Mouse (Mus musculus) natural killer cell, adult 2 months (primary cell): Measurements from ENCODE around the gene Nudt1.

Source experiments
- DNase-seq, 2 experiments: peaks; one replicate each; pipeline ENCODE4 v3.0.0; 2022; ENCODE audit warnings: low spot score in 2 of 2

Nudt1 gene

DNA sequence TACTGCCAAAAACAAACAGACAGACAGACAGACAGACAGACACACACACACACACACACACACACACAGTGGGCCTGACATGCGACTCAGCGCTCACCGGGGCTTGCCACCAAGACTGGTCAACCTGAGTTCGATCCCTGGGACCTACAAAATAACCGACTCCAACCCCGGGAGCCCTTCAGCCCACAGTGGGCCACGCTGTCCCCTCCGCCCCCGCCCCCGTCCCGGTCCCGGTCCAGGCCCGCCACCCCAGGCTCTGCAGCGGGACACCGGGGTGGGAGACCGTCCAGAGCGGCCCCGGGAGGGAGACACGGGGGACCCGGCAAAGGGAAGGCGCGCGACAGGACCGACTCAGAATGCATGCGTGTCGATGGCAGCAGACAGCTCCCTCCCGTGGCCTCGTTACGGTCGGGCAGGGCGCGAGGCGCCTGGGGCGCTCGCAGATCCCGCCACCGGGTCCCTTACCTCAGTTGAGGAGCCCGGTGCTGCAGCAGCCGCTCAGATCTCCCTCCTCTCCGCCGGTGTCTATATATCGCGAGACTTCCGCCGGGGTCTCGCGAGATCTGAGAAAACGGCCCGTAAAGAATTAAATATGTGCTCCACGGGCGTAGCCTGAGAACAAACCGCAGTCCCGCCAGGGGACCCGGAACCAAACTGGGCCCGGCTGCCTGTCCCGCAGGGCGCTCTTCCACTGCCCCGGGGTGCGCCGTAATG is at the start of gene Nudt1, which contains the start of gene Mad1l1:
Gene Nudt1, plus strand, starts transcription at position 615 of the 714 bp plus-strand sequence.
Gene Mad1l1, minus strand, starts transcription at position 511 of the 714 bp plus-strand sequence.
- DNase-seq = peak; percentile 92 to 93

DNA sequence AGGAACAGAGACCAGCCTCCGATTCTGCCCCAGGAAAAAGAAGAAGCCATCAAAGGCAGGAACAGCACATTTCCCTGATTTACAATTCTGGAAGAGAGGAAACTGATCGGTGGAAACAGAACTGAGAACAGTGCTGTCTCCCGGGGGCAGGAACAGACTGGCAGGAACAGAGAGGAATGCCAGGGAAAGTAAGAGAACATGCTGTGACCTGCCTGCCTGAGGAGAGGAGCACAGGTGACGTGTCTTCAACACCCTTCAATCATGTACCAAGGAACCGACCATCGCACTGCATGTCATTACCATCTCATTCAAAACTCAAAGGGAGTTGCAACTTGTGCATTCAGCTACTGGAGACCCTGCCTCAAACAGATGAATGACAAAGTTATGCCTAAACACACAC is 44.7 kb upstream of the Nudt1 start:
- no peak for DNase-seq

DNA sequence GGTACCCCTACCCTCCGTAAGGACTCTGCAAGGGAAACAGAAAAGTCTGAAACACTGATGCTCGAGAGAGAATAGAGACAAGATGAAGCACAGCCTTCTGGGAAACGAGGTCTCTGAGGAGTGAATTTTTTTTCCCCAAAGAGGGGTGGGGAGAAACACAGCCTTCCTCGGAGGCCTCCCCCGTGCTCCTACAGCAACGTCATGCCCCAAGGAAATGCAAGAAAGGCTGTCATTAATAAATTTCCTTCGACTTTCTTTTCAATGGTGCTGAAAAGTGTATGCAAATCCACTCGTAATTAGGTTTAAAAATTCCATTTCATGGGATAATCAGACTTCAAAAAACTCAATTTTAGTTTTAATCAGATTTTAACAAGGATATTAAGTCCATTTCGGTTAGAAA is 41.3 kb upstream of the Nudt1 start:
- DNase-seq = no peak

DNA sequence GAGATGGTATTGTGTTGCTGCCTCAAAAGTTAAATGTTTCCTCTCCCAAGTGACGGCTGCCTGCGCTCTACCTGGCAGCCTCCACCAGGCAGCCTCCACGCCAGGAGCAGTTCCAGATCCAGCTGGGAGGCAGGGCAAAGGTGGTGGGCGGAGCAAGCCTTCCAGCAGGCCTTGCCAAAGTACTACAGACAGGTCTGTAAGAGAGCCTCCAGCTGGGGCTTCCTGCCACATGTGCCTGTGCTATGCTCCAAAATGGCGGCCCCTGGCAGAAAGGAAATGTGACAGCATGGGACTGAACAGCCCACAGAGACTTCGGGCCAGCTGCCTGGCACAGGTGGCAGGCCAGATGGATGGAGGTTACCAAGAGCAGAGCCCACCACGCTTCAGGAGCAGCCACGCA is 39.1 kb upstream of the Nudt1 start:
- no peak for DNase-seq

DNA sequence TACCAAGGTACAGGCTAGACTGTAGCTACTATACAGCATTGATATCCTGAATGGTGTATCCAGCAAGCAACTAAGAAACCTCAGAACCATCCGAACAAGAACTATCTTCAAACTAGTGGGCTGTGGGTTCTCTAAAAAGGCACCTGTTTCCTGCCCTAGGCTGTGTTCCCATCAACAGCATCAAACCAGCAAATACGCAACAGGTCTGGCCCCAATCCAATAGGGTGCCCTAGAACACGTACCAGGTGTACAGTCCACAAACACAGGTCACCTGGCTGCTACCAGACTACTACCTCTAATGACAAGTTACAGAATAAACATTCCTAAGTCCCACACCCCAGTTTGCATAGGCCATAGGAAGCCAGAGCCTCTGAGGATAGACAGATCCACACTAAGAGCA is 38.6 kb upstream of the Nudt1 start:
- DNase-seq = no peak

DNA sequence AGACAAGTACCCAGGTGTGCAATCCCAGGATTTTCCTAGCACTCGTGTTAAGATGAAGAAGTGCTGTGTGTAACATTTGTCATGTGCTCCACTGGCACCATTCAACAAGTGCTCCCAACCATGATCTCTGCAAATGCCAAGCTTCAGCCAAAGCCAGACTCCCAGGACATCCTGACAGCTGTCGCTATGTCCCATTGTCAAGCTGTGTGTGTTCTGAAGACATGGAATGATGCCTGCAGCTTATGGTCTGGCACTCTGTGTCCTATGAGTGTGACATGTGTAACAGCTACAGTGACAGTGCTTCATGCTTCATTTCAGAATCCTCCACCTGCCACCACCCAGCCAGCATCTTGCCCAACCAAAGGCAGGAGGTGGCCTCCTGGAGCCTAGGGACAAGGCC is 37.4 kb upstream of the Nudt1 start:
- DNase-seq = no peak

DNA sequence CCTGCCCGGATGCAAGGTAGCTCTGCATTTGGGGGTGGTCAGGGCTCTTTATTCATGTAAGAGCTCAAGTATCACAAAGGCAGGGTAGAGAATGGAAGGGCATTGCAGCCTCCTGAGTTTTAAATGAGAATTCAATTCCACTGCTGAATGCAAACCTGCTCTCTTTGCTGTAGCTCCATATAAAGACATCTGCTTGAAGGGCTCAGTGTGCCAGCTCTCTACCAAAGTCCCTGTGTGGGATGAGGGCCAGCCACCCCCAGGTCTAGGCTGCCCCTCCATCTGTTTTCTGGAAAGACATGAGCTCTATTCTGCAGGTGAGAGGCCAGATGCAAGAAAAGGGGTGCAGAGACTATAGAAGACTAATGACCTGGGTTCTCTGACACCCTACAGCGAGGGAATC is 36.7 kb upstream of the Nudt1 start:
- no peak for DNase-seq

DNA sequence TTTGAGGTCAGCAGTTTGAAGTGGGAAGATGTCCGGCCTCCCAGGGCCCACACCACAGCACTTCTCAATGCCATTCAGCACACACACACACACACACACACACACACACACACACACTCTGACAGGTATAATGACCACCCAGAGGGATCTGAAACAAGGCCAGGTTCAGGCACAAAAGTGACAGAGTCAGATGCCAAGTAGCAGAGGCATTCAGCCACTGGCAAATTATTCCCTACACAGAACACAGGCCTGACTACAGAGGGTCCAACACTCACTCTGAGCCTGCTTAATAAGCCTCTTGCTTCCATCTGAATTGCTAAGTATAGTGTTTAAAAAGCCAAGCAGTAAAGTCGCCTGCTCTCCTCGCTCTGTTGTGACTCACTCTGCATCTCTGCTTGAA is 33.2 kb upstream of the Nudt1 start:
- no peak for DNase-seq

DNA sequence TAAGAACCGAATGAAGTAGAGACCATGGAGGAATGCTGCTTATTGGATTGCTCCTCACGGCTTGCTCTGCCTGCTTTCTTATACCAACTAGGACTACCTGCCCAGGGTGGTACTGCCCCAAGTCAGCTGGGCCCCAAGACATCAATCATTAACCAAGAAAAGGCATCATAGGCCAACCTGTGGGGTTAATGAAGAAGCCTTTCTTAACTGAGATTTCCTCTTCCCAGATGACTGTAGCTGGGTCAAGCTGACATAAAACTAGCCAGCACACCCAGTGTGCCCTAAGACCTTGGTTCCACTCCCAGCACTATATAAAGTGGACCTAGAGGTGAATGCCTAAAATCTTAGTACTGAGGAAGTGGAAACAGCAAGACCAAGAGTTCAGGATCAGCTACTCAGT is 32.3 kb upstream of the Nudt1 start:
- DNase-seq = no peak

DNA sequence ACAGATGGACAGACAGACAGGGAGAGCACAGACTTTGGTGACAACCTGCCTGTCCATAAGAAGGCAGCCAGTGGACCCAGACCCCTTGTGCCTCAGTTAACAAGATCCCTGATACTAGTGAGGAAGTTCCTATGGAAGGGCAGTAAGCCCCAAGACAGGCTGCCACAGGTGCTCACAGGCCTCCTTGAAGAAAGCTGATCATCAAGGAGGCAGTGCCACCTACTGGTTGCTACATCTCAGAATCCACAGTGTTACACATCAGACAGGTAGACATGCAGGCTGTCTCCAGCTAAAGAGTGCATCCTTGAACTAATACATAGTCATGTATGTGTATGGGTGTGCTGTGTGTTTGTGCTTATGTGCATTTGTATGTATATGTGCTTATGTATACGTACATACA is 29.3 kb upstream of the Nudt1 start:
- peak in 1 of 2 experiments; percentile 42 for DNase-seq

DNA sequence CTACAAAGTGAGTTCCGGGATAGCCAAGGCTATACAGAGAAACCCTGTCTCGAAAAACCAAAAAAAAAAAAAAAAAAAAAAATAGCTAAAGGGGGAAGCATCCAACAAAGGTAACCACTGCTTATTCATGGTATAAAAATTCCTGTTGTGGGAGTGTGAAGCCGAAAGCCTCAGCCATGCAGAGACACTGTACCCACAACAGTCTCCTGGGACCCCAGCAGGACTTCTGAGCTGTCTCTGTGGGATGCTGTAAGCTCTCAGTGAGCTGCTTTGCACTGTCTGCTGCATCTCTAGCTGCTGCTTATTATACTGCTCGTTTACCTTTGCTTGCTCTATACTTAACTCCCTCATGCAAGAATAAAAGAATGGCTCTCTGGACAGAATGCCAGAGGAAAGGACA is 23.2 kb upstream of the Nudt1 start:
- DNase-seq = no peak

DNA sequence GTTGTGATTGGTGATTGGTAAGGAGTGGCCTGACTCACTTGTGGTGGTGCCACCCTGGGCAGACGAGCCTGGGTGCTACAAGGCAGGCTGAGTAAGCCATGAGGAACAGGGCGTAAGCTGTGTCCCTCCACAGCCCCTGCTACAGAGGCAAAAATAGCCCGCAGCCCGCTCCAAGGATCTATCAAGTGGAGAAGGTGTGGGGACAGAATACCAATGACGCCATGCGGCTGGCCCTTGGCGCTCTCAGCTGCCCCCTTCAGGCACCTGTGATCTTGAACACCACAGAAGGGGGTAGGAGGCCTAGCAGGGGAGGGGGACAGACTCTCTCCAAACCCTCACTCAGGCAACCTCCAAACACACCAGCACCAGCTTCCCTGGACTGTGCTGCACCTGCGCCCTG is 15.4 kb upstream of the Nudt1 start:
- no peak for DNase-seq

DNA sequence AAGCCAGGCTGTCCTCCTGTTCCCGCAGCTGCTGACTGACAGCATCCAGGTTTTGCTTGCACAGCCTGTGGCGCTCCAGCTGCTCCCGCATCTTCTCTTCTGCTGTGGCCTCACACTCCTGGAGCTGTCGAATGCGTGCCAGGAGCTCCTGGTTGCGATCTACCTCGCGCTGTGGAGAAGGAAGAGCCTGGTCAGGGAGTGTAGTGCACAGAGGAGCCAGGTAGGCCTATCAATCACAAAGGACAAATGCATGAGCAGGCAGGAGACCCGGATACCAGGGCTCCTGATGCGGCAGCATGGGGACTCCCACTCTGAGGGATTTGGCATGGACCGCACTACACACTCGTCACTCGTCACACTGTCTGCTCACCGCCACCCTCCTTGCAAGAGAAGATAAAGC is 13.9 kb upstream of the Nudt1 start:
- DNase-seq = no peak

DNA sequence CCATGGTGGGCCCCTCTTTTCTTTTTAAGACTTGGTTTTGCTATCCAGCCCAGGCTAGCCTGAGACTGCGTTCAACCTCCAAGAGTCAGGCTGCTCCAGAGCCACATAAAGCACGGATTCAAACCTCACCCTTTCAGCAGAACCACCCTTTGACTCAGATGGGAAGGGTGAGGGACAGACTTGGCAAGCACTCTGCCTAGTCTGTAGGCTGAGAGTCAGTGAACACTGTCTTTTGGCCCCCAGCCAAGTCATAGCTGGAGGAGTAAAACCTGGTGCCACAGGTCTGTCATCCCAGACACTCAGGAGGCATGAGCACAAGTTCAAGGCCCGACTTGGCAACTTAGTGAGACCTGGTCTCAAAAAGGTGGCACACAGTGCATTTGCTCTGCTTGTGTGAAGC is 4.7 kb upstream of the Nudt1 start:
- no peak for DNase-seq

DNA sequence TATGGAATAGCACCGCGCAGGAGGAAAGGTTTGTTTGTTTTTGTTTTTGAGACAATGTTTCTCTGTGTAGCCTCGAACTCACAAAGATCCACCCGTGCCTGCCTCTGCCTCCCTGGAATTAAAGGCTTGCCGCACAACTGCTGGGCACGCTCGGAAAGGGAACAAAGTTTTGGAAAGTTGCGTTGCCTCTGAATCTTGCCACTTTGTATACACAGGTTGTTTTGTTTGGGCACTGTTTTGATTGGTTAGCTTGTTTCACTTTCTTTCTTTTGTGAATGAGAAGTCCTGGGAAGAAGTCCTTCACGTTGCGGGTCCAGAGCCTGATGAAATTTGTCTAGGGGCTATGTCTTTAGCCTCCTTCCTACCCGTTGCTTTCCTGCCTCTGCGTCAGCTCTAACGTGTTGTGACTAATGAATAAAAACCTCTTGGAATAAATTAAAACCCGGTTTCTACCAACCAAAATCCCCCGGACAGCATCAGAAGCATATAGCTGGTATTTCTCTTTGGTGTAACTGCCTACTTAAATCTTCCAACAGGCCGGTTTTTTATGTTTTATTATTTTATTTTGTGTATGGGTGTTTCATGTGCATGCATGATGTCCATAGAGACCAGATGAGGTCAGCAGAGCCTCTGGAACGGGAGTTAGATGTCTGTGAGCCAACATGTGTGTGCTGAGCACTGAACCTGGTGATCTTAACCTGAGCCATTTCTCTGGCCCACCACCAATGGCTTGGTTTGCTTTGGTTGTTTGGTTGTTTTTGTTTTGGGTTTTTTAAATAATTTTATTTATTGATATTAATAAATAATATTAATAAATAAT is 510 bp downstream of the Nudt1 start:
- no peak for DNase-seq

DNA sequence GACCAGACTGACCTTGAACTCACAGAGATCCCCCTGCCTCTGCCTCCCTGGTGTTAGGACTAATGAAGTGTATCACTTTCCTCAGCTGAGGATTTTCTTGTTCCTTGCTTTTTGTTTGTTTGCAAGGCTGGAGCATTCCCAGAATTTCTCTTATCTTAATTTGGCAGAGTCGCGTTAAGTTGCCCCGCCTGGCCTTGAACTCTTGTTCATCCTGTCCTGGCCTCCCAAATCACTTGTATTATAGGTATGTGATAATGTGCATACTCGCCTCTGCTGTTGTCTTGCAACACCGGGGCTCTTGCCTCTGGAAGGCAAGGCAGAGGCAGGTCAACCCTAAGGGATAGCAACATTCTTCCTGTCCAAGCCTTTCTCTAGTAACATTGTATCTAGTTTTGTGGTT is 2.6 kb downstream of the Nudt1 start:
- DNase-seq = no peak

DNA sequence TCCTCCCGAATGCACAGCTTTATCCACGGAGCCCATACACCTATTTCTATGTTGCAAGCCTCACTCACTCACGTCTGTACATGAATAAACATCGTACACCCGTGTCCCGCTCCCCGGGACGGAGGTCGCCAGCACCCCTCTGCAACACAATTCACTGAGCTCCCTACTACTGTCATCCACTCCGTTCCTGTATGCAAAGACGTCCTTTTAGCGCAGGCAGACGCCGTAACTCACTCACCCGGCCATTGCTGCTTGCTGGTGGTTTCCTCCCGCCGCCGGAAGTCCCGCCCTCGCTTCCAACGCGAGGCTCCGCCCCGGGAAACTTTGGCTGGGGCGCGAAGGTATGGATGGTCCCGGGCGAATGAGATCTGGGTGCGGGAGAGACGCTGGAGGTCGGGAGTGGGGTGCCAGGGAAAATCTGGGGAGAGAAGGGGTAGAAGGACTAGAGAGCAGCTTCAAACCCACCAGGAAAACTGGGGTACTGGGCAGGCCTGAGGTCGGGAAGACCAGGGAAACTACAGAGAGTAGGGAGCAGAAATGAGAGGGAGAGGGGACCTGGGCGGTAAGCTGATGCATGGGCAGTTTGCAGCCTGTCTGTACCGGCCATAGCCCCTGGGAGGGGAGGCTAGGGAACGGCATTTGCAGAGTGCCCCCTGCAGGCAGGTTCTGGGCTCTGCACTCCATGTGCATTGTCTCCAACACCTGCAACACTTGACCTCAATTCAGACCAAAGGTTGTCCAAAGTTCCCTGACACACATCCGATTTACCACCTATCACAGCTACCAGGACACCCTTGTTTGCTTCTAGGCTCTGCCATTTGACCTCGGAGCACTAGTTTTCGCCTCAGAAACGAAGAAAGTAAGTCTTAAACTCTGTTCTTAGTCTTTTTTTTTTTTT is 10.4 kb downstream of the Nudt1 start, which contains the start of gene Mrm2:
Gene Mrm2, minus strand, starts transcription at position 284 of the 898 bp plus-strand sequence.
- peak; percentile 67 to 77 for DNase-seq

DNA sequence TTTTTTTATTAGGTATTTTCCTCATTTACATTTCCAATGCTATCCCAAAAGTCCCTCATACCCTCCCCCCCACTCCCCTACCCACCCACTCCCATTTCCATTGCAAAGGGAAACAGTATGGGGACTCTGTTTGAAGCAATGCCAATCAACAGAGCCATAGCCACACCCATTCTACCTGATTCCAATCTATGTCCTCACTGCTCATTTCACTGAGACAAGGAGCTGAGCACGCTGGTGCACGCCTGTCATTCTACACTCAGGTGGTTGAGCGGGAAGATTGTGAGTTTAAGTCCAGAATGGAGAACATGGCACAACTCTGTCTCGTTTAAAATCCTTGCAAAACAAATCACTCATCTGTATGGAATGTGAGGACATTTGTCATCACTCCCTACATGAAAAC is 11.1 kb downstream of the Nudt1 start:
- no peak for DNase-seq

DNA sequence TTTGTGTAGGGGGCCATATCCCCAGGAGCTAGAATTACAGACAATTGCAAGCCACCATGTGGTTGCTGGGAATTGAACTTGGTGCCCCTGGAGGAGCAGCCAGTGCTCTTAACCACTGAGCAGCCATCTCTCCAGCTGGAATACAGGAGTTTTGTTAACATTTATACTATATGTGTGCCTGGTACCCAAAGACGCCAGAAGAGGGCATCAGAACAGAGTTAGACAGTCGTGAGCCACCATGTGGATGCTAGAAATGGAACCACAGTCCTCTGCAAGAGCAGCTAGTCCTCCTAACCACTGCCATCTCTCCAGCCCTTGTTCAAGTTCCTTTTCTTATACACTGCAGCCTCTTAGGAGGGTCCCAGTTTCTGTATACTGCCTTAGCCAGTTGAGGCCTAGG is 12.2 kb downstream of the Nudt1 start:
- DNase-seq = peak in 1 of 2 experiments; percentile 22

DNA sequence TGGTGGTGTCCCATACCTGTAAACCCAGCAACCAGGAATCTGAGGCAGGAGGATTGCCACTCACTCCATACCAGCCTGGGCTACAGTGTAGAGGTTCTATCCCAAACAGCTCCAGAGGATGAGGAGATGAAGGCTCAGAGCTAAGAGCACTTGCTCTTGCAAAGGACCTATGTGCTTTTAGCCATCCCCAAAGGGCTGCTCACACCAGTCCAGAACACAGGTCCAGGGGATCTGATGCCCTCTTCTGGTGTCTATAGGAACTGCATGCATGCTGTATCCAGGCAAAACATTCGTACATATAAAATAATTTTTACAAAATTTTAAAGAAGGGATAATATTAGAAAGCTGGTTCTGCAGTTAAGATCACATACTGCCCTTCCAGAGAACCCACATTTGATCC is 15.2 kb downstream of the Nudt1 start:
- DNase-seq = peak in 1 of 2 experiments; percentile 34

DNA sequence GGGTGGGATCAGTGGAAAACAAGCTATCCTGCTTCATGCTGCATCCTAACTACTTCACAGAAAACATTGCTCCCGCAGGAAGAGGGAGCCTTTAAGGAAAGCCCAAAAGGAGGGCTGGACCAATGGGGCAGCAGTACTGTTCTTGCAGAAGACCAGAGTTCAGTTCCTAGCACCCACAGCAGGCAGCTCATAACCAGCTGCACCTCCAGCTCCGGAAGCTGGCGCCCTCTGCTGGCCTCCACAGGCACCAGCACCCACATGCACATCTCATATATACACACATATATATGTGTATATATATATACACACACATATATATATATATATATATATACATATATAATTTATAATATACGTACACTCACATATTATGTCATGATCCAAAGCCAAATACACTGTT is 17.3 kb downstream of the Nudt1 start:
- no peak for DNase-seq

DNA sequence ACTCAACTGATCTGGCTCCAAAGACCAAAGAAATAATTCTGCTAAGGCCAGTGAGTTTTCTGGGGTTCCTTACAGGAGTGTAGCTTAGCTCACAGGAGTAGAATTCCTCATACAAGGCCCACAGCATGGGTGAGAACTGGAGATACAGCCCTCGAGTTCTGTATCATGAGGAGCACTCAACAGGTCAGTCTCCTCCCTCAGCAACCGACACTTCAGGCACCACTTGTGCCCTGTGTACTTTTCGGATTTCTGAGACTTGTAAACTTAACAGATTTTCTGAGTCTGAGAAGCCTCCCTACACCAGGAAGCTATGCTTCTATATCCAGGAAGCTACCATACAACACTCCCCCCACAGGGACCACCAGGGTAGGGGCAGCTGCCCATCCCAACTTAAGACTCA is 18.4 kb downstream of the Nudt1 start:
- DNase-seq = no peak
